Mouse (Mus musculus) heart, embryonic 11.5 days (tissue): Measurements from ENCODE around the gene Pla2g15. TPM values are rescaled to one million over a fixed set of nuclear protein-coding genes. Genes with fewer than 3 reads are reported as not detected.
A peak's percentile ranks its signal among the peaks of the same experiment; 100 is the strongest.

Experiments used
- ATAC-seq: fragments of 200-750 bp; cut with Nextera tagmentation; replicated peaks from 2 replicates; pipeline ENCODE4 v1.8.0; 2017; ENCODE audit warnings: moderate library complexity; ENCODE audit not compliant: insufficient number of reproducible peaks, low FRiP score, low TSS enrichment
- H3K27ac ChIP-seq: fragments of 300-500 bp; sonication (generic); 2 replicates; pipeline ENCODE4 v1.5.1; 2014; ENCODE audit warnings: mild to moderate bottlenecking, low read depth, low read length
- H3K27me3 ChIP-seq: fragments of 300-500 bp; sonication (generic); 2 replicates; pipeline ENCODE4 v1.6.1; 2014; ENCODE audit warnings: mild to moderate bottlenecking, low read length, mixed read lengths; ENCODE audit not compliant: control insufficient read depth, insufficient read depth
- H3K36me3 ChIP-seq: fragments of 300-500 bp; sonication (generic); 2 replicates; pipeline ENCODE4 v1.6.1; 2014; ENCODE audit warnings: mild to moderate bottlenecking, low read length, moderate library complexity, mixed read lengths; ENCODE audit not compliant: control insufficient read depth, insufficient read depth
- H3K4me1 ChIP-seq: fragments of 300-500 bp; sonication (generic); 2 replicates; pipeline ENCODE4 v1.6.1; 2014; ENCODE audit warnings: low read length; ENCODE audit not compliant: control insufficient read depth, insufficient read depth
- H3K4me2 ChIP-seq: fragments of 300-500 bp; sonication (generic); 2 replicates; pipeline ENCODE4 v1.6.1; 2014; ENCODE audit warnings: mild to moderate bottlenecking, moderate library complexity
- H3K4me3 ChIP-seq: fragments of 300-500 bp; sonication (generic); 2 replicates; pipeline ENCODE4 v1.5.1; 2014; ENCODE audit warnings: low read depth, low read length
- H3K9ac ChIP-seq: fragments of 300-500 bp; sonication (generic); 2 replicates; pipeline ENCODE4 v1.6.1; 2014; ENCODE audit warnings: mild to moderate bottlenecking, low read depth, low read length, moderate library complexity
- H3K9me3 ChIP-seq: fragments of 300-500 bp; sonication (generic); replicated peaks from 2 replicates; pipeline ENCODE4 v1.6.1; 2016; ENCODE audit warnings: low read length; ENCODE audit not compliant: control insufficient read depth
- WGBS: fragments of 180-500 bp; shearing (Covaris S2); extraction: QIAGEN DNeasy Blood & Tissue Kit; methylation state at CpG from one replicate; pipeline ENCODE4 v1.1.7; 2014; ENCODE audit not compliant: insufficient replicate concordance; 5-methylcytosine and 5-hydroxymethylcytosine counted together
- polyA plus RNA-seq: library from polyadenylated mRNA; unstranded; fragments of >200 nt; fragmentation: Nextera tagmentation; extraction: Ambion mirVana; gene quantifications from 2 replicates; pipeline ENCODE4 v1.2.1, GENCODE M21; 2014

Gene Pla2g15
- polyA plus RNA-seq, result 3.0 and 7.2 TPM in 2 replicates

DNA sequence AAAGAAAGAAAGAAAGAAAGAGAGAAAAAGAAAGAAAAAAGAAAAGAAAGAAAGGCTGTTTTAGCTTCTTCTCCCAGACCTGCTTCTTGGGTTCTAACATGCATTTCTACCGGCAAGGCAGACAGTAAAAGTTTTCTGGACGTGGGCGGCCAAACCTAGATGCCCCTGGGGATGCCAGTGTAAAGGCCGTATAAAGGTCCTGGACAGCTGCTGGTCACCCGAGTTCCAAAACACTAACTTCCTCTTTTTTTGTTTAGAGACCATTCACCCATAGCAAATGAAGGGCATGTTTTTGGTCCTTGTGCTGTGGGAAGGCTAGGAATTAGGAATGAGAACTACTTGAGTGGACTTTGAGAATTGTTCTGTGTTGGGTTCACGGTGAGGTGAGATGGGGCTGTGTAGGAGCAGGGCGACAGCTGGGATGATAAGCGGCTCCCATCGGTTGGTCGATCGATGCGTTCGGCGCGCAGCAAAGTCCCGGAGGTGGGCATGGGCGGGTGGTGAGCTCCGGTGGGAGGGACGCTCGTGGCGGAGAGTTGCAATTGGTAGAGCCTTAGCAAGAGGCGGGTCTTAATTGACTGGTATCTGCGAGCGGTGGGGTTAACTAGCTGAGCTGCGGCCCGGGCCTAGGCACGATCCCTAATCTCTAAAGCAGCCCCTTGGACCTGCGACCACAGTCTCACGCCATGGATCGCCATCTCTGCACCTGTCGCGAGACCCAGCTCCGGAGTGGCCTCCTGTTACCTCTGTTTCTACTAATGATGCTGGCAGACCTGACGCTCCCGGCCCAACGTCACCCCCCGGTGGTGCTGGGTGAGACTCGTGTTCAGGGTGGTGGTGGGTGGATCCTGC, at the start of gene Pla2g15:
Gene Pla2g15, plus strand, starts transcription at position 599 of the 852 bp plus-strand sequence.
- Histone ChIP-seq H3K36me3 (no peaks in the 10 kb centered on the region), H3K4me1 (peaks cover 12% of the 10 kb centered on the region; the same call in 1 of the 2 replicates), H3K27me3 (no peaks in the 10 kb centered on the region), H3K4me2 (peak within 1 kb of the TSS; percentile 81), H3K27ac (peak within 1 kb of the TSS; percentile 35; the same call in 1 of the 2 replicates), H3K9ac (peak within 1 kb of the TSS; percentile 74), H3K4me3 (peak within 1 kb of the TSS; percentile 71), H3K9me3 (no peaks in the 10 kb centered on the region)
- WGBS, result 3% methylated on average over 38 of the region's 38 CpGs
- ATAC-seq, result peak; percentile 91

- no peak overlapping the region for H3K4me2 ChIP-seq
- H3K9me3 ChIP-seq, result no peaks in the 10 kb centered on the region
- peaks cover 7% of the 10 kb centered on the region for H3K36me3 ChIP-seq
- H3K9ac ChIP-seq, result no peak overlapping the region
- no peak for ATAC-seq
- no peaks in the 10 kb centered on the region for H3K27me3 ChIP-seq
- H3K4me1 ChIP-seq, result no peaks in the 10 kb centered on the region
- H3K27ac ChIP-seq, result no peak overlapping the region
- WGBS, result 86% methylated on average over 4 of the region's 4 CpGs
- no peak overlapping the region for H3K4me3 ChIP-seq
Measured at GRCm38 (mm10) chr8:106102321-106102720, 47.9 kb upstream of the Pla2g15 start.

DNA sequence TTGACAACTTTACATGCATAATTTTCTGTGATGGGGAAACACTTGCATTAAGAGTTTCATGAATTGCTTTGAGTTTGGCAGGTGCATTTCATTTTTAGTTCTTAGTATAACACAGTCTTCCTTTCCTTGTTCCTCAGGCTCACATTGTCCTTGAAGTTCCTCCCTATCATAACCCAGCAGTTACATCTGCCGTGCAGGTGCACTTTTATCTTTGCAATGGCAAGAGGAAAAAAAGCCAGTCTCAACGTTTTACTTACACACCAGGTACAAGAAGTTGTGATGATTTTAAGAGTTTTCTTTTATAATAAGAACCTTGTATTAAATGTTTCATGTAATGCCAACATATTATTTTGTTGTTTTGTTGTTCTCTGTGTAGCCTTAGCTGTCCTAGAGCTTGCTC, 46.3 kb upstream of the Pla2g15 start:
- Histone ChIP-seq H3K27me3 (no peaks in the 10 kb centered on the region), H3K36me3 (peaks cover 17% of the 10 kb centered on the region), H3K4me3 (no peak overlapping the region), H3K9ac (no peak overlapping the region), H3K9me3 (no peaks in the 10 kb centered on the region), H3K4me1 (no peaks in the 10 kb centered on the region), H3K4me2 (no peak overlapping the region), H3K27ac (no peak overlapping the region)
- 73% methylated on average over 2 of the region's 2 CpGs for whole genome bisulfite sequencing
- no peak for ATAC-seq

GRCm38 (mm10) chr8:106106193-106106592, 44.0 kb upstream of the Pla2g15 start:
- Histone ChIP-seq H3K27me3 (no peaks in the 10 kb centered on the region), H3K4me1 (no peaks in the 10 kb centered on the region), H3K4me3 (no peak overlapping the region), H3K4me2 (no peak overlapping the region), H3K36me3 (peaks cover 17% of the 10 kb centered on the region), H3K27ac (no peak overlapping the region), H3K9ac (no peak overlapping the region), H3K9me3 (no peaks in the 10 kb centered on the region)
- 76% methylated on average over 1 of the region's 1 CpGs for WGBS
- ATAC-seq, result no peak

DNA sequence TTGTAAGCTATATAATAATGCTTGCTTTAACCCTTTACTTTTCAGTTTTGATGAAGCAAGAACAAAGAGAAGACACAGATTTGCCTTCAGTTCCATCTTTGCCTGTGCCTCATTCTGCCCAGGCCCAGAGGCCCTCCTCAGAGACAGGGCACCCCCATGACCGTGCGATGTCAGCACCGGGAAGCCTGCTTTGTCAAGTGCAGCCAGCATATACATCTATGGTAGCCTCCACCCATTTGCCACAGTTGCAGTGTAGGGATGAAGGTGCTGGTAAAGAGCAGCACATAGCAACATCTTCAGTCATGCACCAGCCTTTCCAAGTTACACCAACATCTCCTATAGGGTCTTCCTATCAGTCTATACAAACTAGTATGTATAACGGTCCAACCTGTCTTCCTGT, 42.1 kb upstream of the Pla2g15 start:
- no peak for ATAC-seq
- no peak overlapping the region for H3K4me3 ChIP-seq
- no peak overlapping the region for H3K9ac ChIP-seq
- WGBS, result 97% methylated on average over 4 of the region's 4 CpGs
- H3K4me1 ChIP-seq, result no peaks in the 10 kb centered on the region
- H3K4me2 ChIP-seq, result no peak overlapping the region
- no peaks in the 10 kb centered on the region for H3K9me3 ChIP-seq
- H3K27me3 ChIP-seq, result no peaks in the 10 kb centered on the region
- no peak overlapping the region for H3K27ac ChIP-seq
- peaks cover 17% of the 10 kb centered on the region for H3K36me3 ChIP-seq

GRCm38 (mm10) chr8:106108729-106109128, 41.5 kb upstream of the Pla2g15 start:
- no peak for ATAC-seq
- 92% methylated on average over 3 of the region's 3 CpGs for WGBS
- Histone ChIP-seq H3K27me3 (no peaks in the 10 kb centered on the region), H3K36me3 (peaks cover 17% of the 10 kb centered on the region), H3K27ac (no peak overlapping the region), H3K9ac (no peak overlapping the region), H3K9me3 (no peaks in the 10 kb centered on the region), H3K4me1 (no peaks in the 10 kb centered on the region), H3K4me3 (no peak overlapping the region), H3K4me2 (no peak overlapping the region)

DNA sequence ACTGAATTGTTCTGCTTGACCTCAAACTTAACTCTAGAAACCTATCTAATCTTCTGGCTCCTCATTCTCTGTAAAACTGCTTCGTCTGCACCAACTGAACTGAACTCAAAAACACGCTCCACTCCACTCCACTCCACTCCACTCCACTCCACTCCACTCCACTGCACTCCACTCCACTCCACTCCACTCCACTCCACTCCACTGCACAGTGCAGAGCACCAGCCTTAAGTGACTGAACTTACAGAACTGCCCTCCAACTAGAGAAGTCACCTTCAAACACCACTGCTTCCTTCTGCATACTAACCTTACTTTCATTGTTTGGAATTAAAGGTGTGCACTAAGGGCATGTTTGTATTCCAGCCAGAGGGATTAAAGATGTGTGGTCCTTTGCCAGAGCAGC, 38.2 kb upstream of the Pla2g15 start:
- Histone ChIP-seq H3K4me2 (no peak overlapping the region), H3K4me1 (no peaks in the 10 kb centered on the region), H3K9ac (no peak overlapping the region), H3K27ac (0 out of 2 replicates have a peak overlapping the region, but pooled peaks have one; percentile 22), H3K36me3 (peaks cover 18% of the 10 kb centered on the region), H3K9me3 (no peaks in the 10 kb centered on the region), H3K27me3 (no peaks in the 10 kb centered on the region), H3K4me3 (no peak overlapping the region)
- no peak for ATAC-seq
- 70% methylated on average over 2 of the region's 2 CpGs for WGBS

- Histone ChIP-seq H3K4me2 (no peak overlapping the region), H3K36me3 (peaks cover 18% of the 10 kb centered on the region), H3K27ac (no peak overlapping the region), H3K9ac (no peak overlapping the region), H3K27me3 (no peaks in the 10 kb centered on the region), H3K4me3 (no peak overlapping the region), H3K9me3 (no peaks in the 10 kb centered on the region), H3K4me1 (no peaks in the 10 kb centered on the region)
- 82% methylated on average over 1 of the region's 1 CpGs for WGBS
- no peak for ATAC-seq
Measured at GRCm38 (mm10) chr8:106112514-106112913, 37.7 kb upstream of the Pla2g15 start.

GRCm38 (mm10) chr8:106115897-106116296, 34.3 kb upstream of the Pla2g15 start:
- Histone ChIP-seq H3K9me3 (no peaks in the 10 kb centered on the region), H3K27ac (no peak overlapping the region), H3K4me1 (no peaks in the 10 kb centered on the region), H3K4me3 (no peak overlapping the region), H3K27me3 (no peaks in the 10 kb centered on the region), H3K9ac (no peak overlapping the region), H3K36me3 (peaks cover 6% of the 10 kb centered on the region), H3K4me2 (no peak overlapping the region)
- 93% methylated on average over 3 of the region's 3 CpGs for WGBS
- ATAC-seq, result no peak
